In the genomic region with DNA sequence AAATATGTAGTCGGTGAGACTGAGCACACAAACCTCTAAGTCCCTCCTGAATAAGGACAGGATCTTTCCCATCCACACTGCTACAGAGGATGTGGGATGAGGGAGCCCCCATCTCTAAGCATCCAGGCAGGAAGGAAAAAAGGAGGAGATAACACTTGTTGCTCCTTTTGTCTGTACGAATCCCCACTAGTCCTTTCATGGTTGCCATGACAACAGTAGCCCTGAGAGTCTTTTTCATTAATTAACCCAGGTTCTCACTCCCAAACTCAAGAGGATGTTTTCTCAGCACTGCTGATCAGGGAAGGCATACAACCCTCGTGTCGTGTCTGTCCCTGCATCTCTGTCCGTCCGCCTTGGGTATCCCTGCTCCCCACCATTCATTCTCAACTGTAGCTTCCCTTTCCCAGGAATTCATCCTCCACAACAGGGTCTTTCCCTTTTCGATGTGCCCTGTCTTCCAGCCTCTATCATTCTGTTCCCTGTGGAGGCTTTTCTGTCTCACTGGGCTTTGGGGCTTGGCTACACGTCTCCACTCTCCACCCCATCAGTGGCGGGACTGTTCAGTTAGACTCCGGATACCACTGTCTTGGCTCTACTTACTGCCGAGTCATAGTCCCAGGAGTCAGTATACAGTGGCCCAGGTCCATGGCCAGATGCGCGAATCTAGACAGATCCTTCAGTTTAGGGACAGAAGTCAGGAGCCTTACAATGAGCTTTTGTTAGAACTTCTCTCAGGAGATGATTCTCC, we compare ENCODE assay signal across 16 mouse cellular contexts.
A peak's percentile ranks its signal among the peaks of the same experiment; 100 is the strongest.
DNase-seq lines count a peak whose midpoint lies in the region; ATAC-seq lines count a peak whose summit lies in the region.
"Had no signal": no experiment of that assay in that cellular context is flagged by ENCODE, and none has a peak within 500 bp of the region (broad histone marks: within the 10 kb centered on the region; RNA-seq: fewer than 3 reads in every experiment).

No protein-coding gene starts in this region.

- WGBS in embryonic facial prominence, embryonic 11.5 days = 59% methylated on average over 13 of the region's 13 CpGs
- 57% methylated on average over 13 of the region's 13 CpGs for WGBS in embryonic facial prominence, embryonic 10.5 days
- WGBS in hindbrain, embryonic 11.5 days = 43% methylated on average over 13 of the region's 13 CpGs
- WGBS in hindbrain, embryonic 10.5 days = 46% methylated on average over 13 of the region's 13 CpGs

- no peaks in the 10 kb centered on the region for H3K9me3 ChIP-seq in embryonic facial prominence, embryonic 11.5 days (replicated peaks; ENCODE audit: control insufficient read depth, low read length)
- H3K9me3 ChIP-seq in embryonic facial prominence, embryonic 10.5 days = no peaks in the 10 kb centered on the region
- no peaks in the 10 kb centered on the region for H3K9me3 ChIP-seq in hindbrain, embryonic 11.5 days (ENCODE audit: control insufficient read depth, low read length)
- no peaks in the 10 kb centered on the region for H3K9me3 ChIP-seq in hindbrain, embryonic 10.5 days
- H3K9me3 ChIP-seq: limb, embryonic 15.5 days had no signal

- H3K4me3 ChIP-seq in embryonic facial prominence, embryonic 11.5 days (ENCODE audit: low read depth, low read length) = no peak overlapping the region
- no peak overlapping the region for H3K4me3 ChIP-seq in embryonic facial prominence, embryonic 10.5 days
- H3K4me3 ChIP-seq in hindbrain, embryonic 11.5 days (ENCODE audit: low read depth, low read length) = no peak overlapping the region
- H3K4me3 ChIP-seq in hindbrain, embryonic 10.5 days = no peak overlapping the region
- H3K4me3 ChIP-seq: heart, embryonic 12.5 days; limb, embryonic 15.5 days; megakaryocyte, embryonic 14.5 days had no signal

- ATAC-seq in embryonic facial prominence, embryonic 11.5 days (replicated peaks; ENCODE audit: insufficient number of reproducible peaks, low FRiP score, low TSS enrichment, low read depth) = 0 out of 2 replicates have a peak, but pooled peaks have one; percentile 44
- no peak for ATAC-seq in hindbrain, embryonic 11.5 days (ENCODE audit: low FRiP score)
- 0 out of 2 replicates have a peak, but pooled peaks have one; percentile 20 for ATAC-seq in megakaryocyte progenitor cell, adult 5-6 weeks (replicated peaks; ENCODE audit: poor library complexity)
- ATAC-seq: activated CD4-positive, CD25-positive, alpha-beta regulatory T cell, adult 4 months; intestine, postnatal 0 days had no signal

- no peaks in the 10 kb centered on the region for H3K36me3 ChIP-seq in embryonic facial prominence, embryonic 11.5 days (replicated peaks; ENCODE audit: control insufficient read depth, insufficient read depth, low read depth, low read length)
- H3K36me3 ChIP-seq in embryonic facial prominence, embryonic 10.5 days (replicated peaks) = no peaks in the 10 kb centered on the region
- no peaks in the 10 kb centered on the region for H3K36me3 ChIP-seq in hindbrain, embryonic 11.5 days (ENCODE audit: control insufficient read depth, insufficient read depth, low read length)
- H3K36me3 ChIP-seq in hindbrain, embryonic 10.5 days = no peaks in the 10 kb centered on the region
- H3K36me3 ChIP-seq: heart, embryonic 12.5 days; limb, embryonic 15.5 days had no signal

- no peak overlapping the region for H3K9ac ChIP-seq in embryonic facial prominence, embryonic 11.5 days (replicated peaks; ENCODE audit: low read length)
- H3K9ac ChIP-seq in hindbrain, embryonic 11.5 days (ENCODE audit: low read depth, low read length) = no peak overlapping the region
- H3K9ac ChIP-seq: heart, embryonic 12.5 days; limb, embryonic 15.5 days; lung, embryonic 14.5 days had no signal

- no peak for DNase-seq in embryonic facial prominence, embryonic 11.5 days (ENCODE audit: low spot score)
- DNase-seq in embryonic facial prominence, embryonic 10.5 days (ENCODE audit: low spot score) = no peak
- peak; percentile 35 for DNase-seq in hindbrain, embryonic 11.5 days (ENCODE audit: low spot score)
- no peak for DNase-seq in hindbrain, embryonic 10.5 days (ENCODE audit: low spot score)
- peak; percentile 44 for DNase-seq in retina, postnatal 1 day
- no peak for DNase-seq in adrenal gland, adult (ENCODE audit: inconsistent age in 2 of 2, low spot score in 1 of 2)
- DNase-seq in spleen, postnatal 36 days (ENCODE audit: low spot score in 2 of 2) = no peak
- DNase-seq: cerebellum, adult 9-10 months; lung, embryonic 14.5 days; right cerebral cortex, postnatal 25 days had no signal

- H3K4me1 ChIP-seq in embryonic facial prominence, embryonic 11.5 days (ENCODE audit: control insufficient read depth, insufficient read depth, low read length) = no peaks in the 10 kb centered on the region
- H3K4me1 ChIP-seq in embryonic facial prominence, embryonic 10.5 days = peaks cover 17% of the 10 kb centered on the region; the same call in 1 of the 2 replicates
- H3K4me1 ChIP-seq in hindbrain, embryonic 11.5 days (replicated peaks; ENCODE audit: control insufficient read depth, insufficient read depth, low read length) = peaks cover 5% of the 10 kb centered on the region; the same call in 1 of the 2 replicates
- H3K4me1 ChIP-seq in hindbrain, embryonic 10.5 days (replicated peaks) = peaks cover 18% of the 10 kb centered on the region
- H3K4me1 ChIP-seq: limb, embryonic 15.5 days had no signal

- H3K4me2 ChIP-seq in embryonic facial prominence, embryonic 11.5 days (ENCODE audit: low read depth, low read length) = no peak overlapping the region
- no peak overlapping the region for H3K4me2 ChIP-seq in hindbrain, embryonic 11.5 days (replicated peaks; ENCODE audit: low read depth, low read length)
- H3K4me2 ChIP-seq: heart, embryonic 12.5 days; limb, embryonic 15.5 days; lung, embryonic 14.5 days had no signal

- no peaks in the 10 kb centered on the region for H3K27me3 ChIP-seq in embryonic facial prominence, embryonic 11.5 days (ENCODE audit: control insufficient read depth, insufficient read depth, low read length)
- no peaks in the 10 kb centered on the region for H3K27me3 ChIP-seq in embryonic facial prominence, embryonic 10.5 days (replicated peaks; ENCODE audit: low read depth, poor library complexity, severe bottlenecking)
- H3K27me3 ChIP-seq in hindbrain, embryonic 11.5 days (ENCODE audit: control insufficient read depth, insufficient read depth, low read length) = no peaks in the 10 kb centered on the region
- H3K27me3 ChIP-seq in hindbrain, embryonic 10.5 days (ENCODE audit: insufficient read depth, poor library complexity, severe bottlenecking) = no peaks in the 10 kb centered on the region
- H3K27me3 ChIP-seq: heart, embryonic 12.5 days; limb, embryonic 15.5 days; megakaryocyte, embryonic 14.5 days had no signal

- no peak overlapping the region for H3K27ac ChIP-seq in embryonic facial prominence, embryonic 11.5 days (replicated peaks; ENCODE audit: low read depth, low read length)
- H3K27ac ChIP-seq in embryonic facial prominence, embryonic 10.5 days (replicated peaks) = no peak overlapping the region
- no peak overlapping the region for H3K27ac ChIP-seq in hindbrain, embryonic 11.5 days (ENCODE audit: low read depth, low read length)
- no peak overlapping the region for H3K27ac ChIP-seq in hindbrain, embryonic 10.5 days
- H3K27ac ChIP-seq: limb, embryonic 15.5 days had no signal

Comparison
In these comparisons a context has a peak if more than half of its experiments do, and no peak if none do; other contexts are left out.
1. DNase-seq: peak in hindbrain, embryonic 11.5 days (single experiment) and retina, postnatal 1 day (single experiment); none in embryonic facial prominence, embryonic 11.5 days (single experiment), embryonic facial prominence, embryonic 10.5 days (single experiment), hindbrain, embryonic 10.5 days (single experiment), adrenal gland, adult (0 of 2) and spleen, postnatal 36 days (0 of 2).